24 mouse cellular contexts compared by ENCODE assay signal in genomic region chr10:21724999-21725398, GRCm38 (mm10).
DNase-seq lines count a peak whose midpoint lies in the region; ATAC-seq and TF ChIP-seq lines count a peak whose summit lies in the region.
"Had no signal": no experiment of that assay in that cellular context is flagged by ENCODE, and none has a peak within 500 bp of the region (broad histone marks: within the 10 kb centered on the region; RNA-seq: fewer than 3 reads in every experiment).

No protein-coding gene starts in this region.

- intact Hi-C loops in heart, adult 2 months (cut with DNase I): no loop called here
- intact Hi-C loops in heart, postnatal 10 days (cut with DNase I): no loop called here

- no peak for DNase-seq in frontal cortex, postnatal 25 days (ENCODE audit: low spot score in 2 of 2)
- DNase-seq in heart, adult 2 months: no peak
- no peak for DNase-seq in heart, postnatal 10 days
- DNase-seq in brain, adult 2 months (ENCODE audit: low read depth, low spot score): peak; percentile 51
- DNase-seq in hindbrain, postnatal 0 days (ENCODE audit: low spot score): no peak
- DNase-seq: adrenal gland, adult 8-10 months; adrenal gland, postnatal 14 days; adrenal gland, postnatal 36 days; cerebellum, adult 11 months; cerebellum, adult 18-20 months; cerebellum, adult 8-10 months; cerebellum, adult 9-11 months; cerebellum, postnatal 14 days; cerebellum, postnatal 36 days; embryo, embryonic 11 days had no signal

- no peak for TF ChIP-seq POLR2A in heart, adult 2 months (IDR thresholded peaks at IDR 0.05; ENCODE audit: insufficient read depth, low read depth, low read length)

- no peaks in the 10 kb centered on the region for H3K27me3 ChIP-seq in heart, adult 2 months (ENCODE audit: control insufficient read depth, insufficient read depth, low read length)
- no peaks in the 10 kb centered on the region for H3K27me3 ChIP-seq in hindbrain, postnatal 0 days (ENCODE audit: insufficient read depth, low read length)
- H3K27me3 ChIP-seq: embryonic facial prominence, embryonic 13.5 days; embryonic facial prominence, embryonic 15.5 days; forebrain, embryonic 12.5 days; Patski had no signal

- 90% methylated on average over 3 of the region's 3 CpGs for WGBS in heart, adult 2 months
- WGBS in hindbrain, postnatal 0 days: 87% methylated on average over 3 of the region's 3 CpGs

- H3K36me3 ChIP-seq in heart, adult 2 months (ENCODE audit: control insufficient read depth, insufficient read depth, low read length): no peaks in the 10 kb centered on the region
- H3K36me3 ChIP-seq in hindbrain, postnatal 0 days (ENCODE audit: insufficient read depth, low read length): no peaks in the 10 kb centered on the region
- H3K36me3 ChIP-seq: embryonic facial prominence, embryonic 13.5 days; embryonic facial prominence, embryonic 15.5 days; forebrain, embryonic 10.5 days; forebrain, embryonic 12.5 days had no signal

- peak; percentile 78 for ATAC-seq in frontal cortex, adult (ENCODE audit: low TSS enrichment)
- ATAC-seq in hindbrain, postnatal 0 days: no peak
- ATAC-seq: activated CD4-positive, CD25-positive, alpha-beta regulatory T cell, adult 4 months; forebrain, embryonic 14.5 days; Patski had no signal

- H3K4me2 ChIP-seq in hindbrain, postnatal 0 days (ENCODE audit: low read depth, low read length): no peak overlapping the region
- H3K4me2 ChIP-seq: embryonic facial prominence, embryonic 13.5 days; embryonic facial prominence, embryonic 15.5 days; forebrain, embryonic 12.5 days had no signal

- TF ChIP-seq CTCF in heart, adult 2 months (IDR thresholded peaks at IDR 0.05): no peak
- no peak for TF ChIP-seq CTCF in hindbrain, postnatal 0 days (IDR thresholded peaks at IDR 0.05; ENCODE audit: low read depth)

- TF ChIP-seq EP300 in heart, adult 2 months (IDR thresholded peaks at IDR 0.05; ENCODE audit: insufficient read depth, low read depth, low read length): no peak

- H3K27ac ChIP-seq in heart, adult 2 months: peak overlapping the region; percentile 53
- no peak overlapping the region for H3K27ac ChIP-seq in hindbrain, postnatal 0 days
- H3K27ac ChIP-seq: embryonic facial prominence, embryonic 13.5 days; embryonic facial prominence, embryonic 15.5 days; forebrain, embryonic 10.5 days; forebrain, embryonic 12.5 days had no signal

- H3K4me1 ChIP-seq in heart, adult 2 months (ENCODE audit: control insufficient read depth, insufficient read depth, low read length): no peaks in the 10 kb centered on the region
- no peaks in the 10 kb centered on the region for H3K4me1 ChIP-seq in hindbrain, postnatal 0 days (ENCODE audit: insufficient read depth, low read length)
- H3K4me1 ChIP-seq: embryonic facial prominence, embryonic 13.5 days; embryonic facial prominence, embryonic 15.5 days; forebrain, embryonic 10.5 days; forebrain, embryonic 12.5 days had no signal

- no peak overlapping the region for H3K4me3 ChIP-seq in heart, adult 2 months
- H3K4me3 ChIP-seq in hindbrain, postnatal 0 days (ENCODE audit: low read length): no peak overlapping the region
- H3K4me3 ChIP-seq: embryonic facial prominence, embryonic 13.5 days; embryonic facial prominence, embryonic 15.5 days; erythroblast, embryonic 14.5 days; forebrain, embryonic 10.5 days; forebrain, embryonic 12.5 days had no signal

- H3K9ac ChIP-seq in heart, adult 2 months (ENCODE audit: low read depth, low read length): no peak overlapping the region
- no peak overlapping the region for H3K9ac ChIP-seq in hindbrain, postnatal 0 days (replicated peaks; ENCODE audit: low read length)
- H3K9ac ChIP-seq: embryonic facial prominence, embryonic 13.5 days; embryonic facial prominence, embryonic 15.5 days; forebrain, embryonic 12.5 days had no signal

- H3K79me2 ChIP-seq in heart, adult 2 months (replicated peaks; ENCODE audit: control insufficient read depth, insufficient read depth, low read length): no peaks in the 10 kb centered on the region

- no peaks in the 10 kb centered on the region; the same call in 1 of the 2 replicates for H3K9me3 ChIP-seq in hindbrain, postnatal 0 days (ENCODE audit: low read length)
- H3K9me3 ChIP-seq: embryonic facial prominence, embryonic 13.5 days; embryonic facial prominence, embryonic 15.5 days; forebrain, embryonic 10.5 days; forebrain, embryonic 12.5 days had no signal
